Mouse (Mus musculus): ENCODE measurements around the gene Gm28635. TPM values are rescaled to one million over a fixed set of nuclear protein-coding genes. Genes with fewer than 3 reads are reported as not detected.

Gene Gm28635
- total RNA-seq (2023): not detected

GRCm38 (mm10) chr2:84677968-84678880 lies at the start of gene Gm28635, which contains the start of gene Med19:
Gene Gm28635 (minus strand): TSS chr2:84678041.
Gene Med19 (plus strand): TSS chr2:84678402.

GRCm38 (mm10) chr2:84727172-84727858 lies 49.5 kb upstream of the Gm28635 start, which contains the start of gene Clp1:
Gene Clp1 (minus strand): TSS chr2:84727350.

GRCm38 (mm10) chr2:84714811-84715561 lies 37.1 kb upstream of the Gm28635 start, which contains the start of gene Zdhhc5:
Gene Zdhhc5 (minus strand): TSS chr2:84715180.

GRCm38 (mm10) chr2:84679016-84679415 lies 1.2 kb upstream of the Gm28635 start, which contains the start of gene Tmx2:
Gene Tmx2 (minus strand): TSS chr2:84679140.

GRCm38 (mm10) chr2:84670569-84670933 lies 7.3 kb downstream of the Gm28635 start, which contains the start of gene Selenoh:
Gene Selenoh (minus strand): TSS chr2:84670770.

GRCm38 (mm10) chr2:84658806-84659205 lies 19.0 kb downstream of the Gm28635 start, which contains the start of gene Btbd18:
Gene Btbd18 (plus strand): TSS chr2:84659079.

GRCm38 (mm10) chr2:84650464-84651195 lies 27.2 kb downstream of the Gm28635 start, which contains the start of gene Ctnnd1:
Gene Ctnnd1 (minus strand): TSS chr2:84650765.

Other genes with a start within 250 kb of the Gm28635 start
- 5.0 TPM for gene Tfpi, start 201.3 kb downstream of the Gm28635 start, total RNA-seq (2023)
- gene Ctnnd1, start 27.3 kb downstream of the Gm28635 start, total RNA-seq (2023): 1.7 TPM
- gene Btbd18, start 19.0 kb downstream of the Gm28635 start, total RNA-seq (2023): not detected
- gene Selenoh, start 7.3 kb downstream of the Gm28635 start, total RNA-seq (2023): 38.9 TPM
- 12.8 TPM for gene Med19, start 361 bp upstream of the Gm28635 start, total RNA-seq (2023)
- 38.8 TPM for gene Tmx2, start 1.1 kb upstream of the Gm28635 start, total RNA-seq (2023)
- 44.5 TPM for gene Zdhhc5, start 37.1 kb upstream of the Gm28635 start, total RNA-seq (2023)
- gene Clp1, start 49.3 kb upstream of the Gm28635 start, total RNA-seq (2023): 28.6 TPM
- gene Ypel4, start 56.0 kb upstream of the Gm28635 start, total RNA-seq (2023): 0.67 TPM
- gene Gm19426, start 65.6 kb upstream of the Gm28635 start, total RNA-seq (2023): not detected
- gene Serping1, start 97.4 kb upstream of the Gm28635 start, total RNA-seq (2023): 0.95 TPM
- 10.3 TPM for gene Ube2l6, start 120.8 kb upstream of the Gm28635 start, total RNA-seq (2023)
- gene Smtnl1, start 144.6 kb upstream of the Gm28635 start, total RNA-seq (2023): not detected
- gene Timm10, start 149.0 kb upstream of the Gm28635 start, total RNA-seq (2023): 20.6 TPM
- gene Slc43a1, start 160.8 kb upstream of the Gm28635 start, total RNA-seq (2023): 1.1 TPM
- gene Rtn4rl2, start 208.7 kb upstream of the Gm28635 start, total RNA-seq (2023): not detected